In genomic region chr10:82863106-82863680, GRCm38 (mm10) we compare ENCODE assay signal across 10 mouse cellular contexts. TPM values are rescaled to one million over a fixed set of nuclear protein-coding genes. Genes with fewer than 3 reads are reported as not detected.
DNase-seq lines count a peak whose midpoint lies in the region; ATAC-seq and TF ChIP-seq lines count a peak whose summit lies in the region.
"Had no signal": no experiment of that assay in that cellular context is flagged by ENCODE, and none has a peak within 500 bp of the region (broad histone marks: within the 10 kb centered on the region; RNA-seq: fewer than 3 reads in every experiment).

No protein-coding gene starts in this region.

- no peaks in the 10 kb centered on the region for H3K27me3 ChIP-seq in lung, embryonic 15.5 days
- no peaks in the 10 kb centered on the region for H3K27me3 ChIP-seq in embryonic facial prominence, embryonic 12.5 days
- H3K27me3 ChIP-seq in midbrain, embryonic 15.5 days (replicated peaks) = no peaks in the 10 kb centered on the region
- H3K27me3 ChIP-seq in intestine, embryonic 16.5 days (replicated peaks; ENCODE audit: control insufficient read depth, insufficient read depth, low read length) = no peaks in the 10 kb centered on the region
- H3K27me3 ChIP-seq: CH12.LX had no signal

- 0 out of 2 replicates have a peak overlapping the region, but pooled peaks have one; percentile 10 for H3K9ac ChIP-seq in lung, embryonic 15.5 days
- H3K9ac ChIP-seq in embryonic facial prominence, embryonic 12.5 days = no peak overlapping the region
- no peak overlapping the region for H3K9ac ChIP-seq in midbrain, embryonic 15.5 days
- H3K9ac ChIP-seq in intestine, embryonic 16.5 days (ENCODE audit: low read depth, low read length) = no peak overlapping the region; the same call in 1 of the 2 replicates

- H3K4me1 ChIP-seq in lung, embryonic 15.5 days = peaks cover 41% of the 10 kb centered on the region
- peaks cover 5% of the 10 kb centered on the region; the same call in 1 of the 2 replicates for H3K4me1 ChIP-seq in lung, adult 2 months (ENCODE audit: control insufficient read depth, insufficient read depth, low read length)
- H3K4me1 ChIP-seq in embryonic facial prominence, embryonic 12.5 days = peaks cover 38% of the 10 kb centered on the region
- peaks cover 39% of the 10 kb centered on the region for H3K4me1 ChIP-seq in midbrain, embryonic 15.5 days
- H3K4me1 ChIP-seq in intestine, embryonic 16.5 days (ENCODE audit: control insufficient read depth, insufficient read depth, low read length) = peaks cover 16% of the 10 kb centered on the region

- 57% methylated on average over 5 of the region's 5 CpGs for WGBS in lung, embryonic 15.5 days
- WGBS in lung, adult 2 months = 67% methylated on average over 5 of the region's 5 CpGs
- 79% methylated on average over 5 of the region's 5 CpGs for WGBS in embryonic facial prominence, embryonic 12.5 days
- 66% methylated on average over 5 of the region's 5 CpGs for WGBS in midbrain, embryonic 15.5 days
- 78% methylated on average over 5 of the region's 5 CpGs for WGBS in intestine, embryonic 16.5 days

- H3K36me3 ChIP-seq in lung, embryonic 15.5 days = peaks cover 24% of the 10 kb centered on the region
- H3K36me3 ChIP-seq in embryonic facial prominence, embryonic 12.5 days = peaks cover 27% of the 10 kb centered on the region; the same call in 1 of the 2 replicates
- H3K36me3 ChIP-seq in midbrain, embryonic 15.5 days (replicated peaks) = no peaks in the 10 kb centered on the region
- H3K36me3 ChIP-seq in intestine, embryonic 16.5 days (ENCODE audit: control insufficient read depth, insufficient read depth, low read length) = peaks cover 7% of the 10 kb centered on the region; the same call in 1 of the 2 replicates

- TF ChIP-seq CTCF in lung, adult 2 months (IDR thresholded peaks at IDR 0.05; ENCODE audit: insufficient read depth, low read length) = no peak

- H3K27ac ChIP-seq in lung, embryonic 15.5 days = no peak overlapping the region; the same call in 1 of the 2 replicates
- H3K27ac ChIP-seq in embryonic facial prominence, embryonic 12.5 days = peak overlapping the region; percentile 24; the same call in 1 of the 2 replicates
- no peak overlapping the region for H3K27ac ChIP-seq in midbrain, embryonic 15.5 days
- no peak overlapping the region for H3K27ac ChIP-seq in intestine, embryonic 16.5 days (ENCODE audit: low read length)
- H3K27ac ChIP-seq: macrophage had no signal

- no peak for ATAC-seq in lung, embryonic 15.5 days (ENCODE audit: borderline replicate concordance, extremely low read depth, low FRiP score, low TSS enrichment)
- no peak for ATAC-seq in embryonic facial prominence, embryonic 12.5 days (ENCODE audit: insufficient number of reproducible peaks, insufficient read depth, low FRiP score, low TSS enrichment)
- ATAC-seq in midbrain, embryonic 15.5 days (replicated peaks) = no peak
- ATAC-seq in intestine, embryonic 16.5 days = no peak

- TF ChIP-seq POLR2A in lung, adult 2 months (IDR thresholded peaks at IDR 0.05; ENCODE audit: borderline replicate concordance, extremely low read depth, low read depth, low read length) = no peak

- no peak overlapping the region for H3K4me3 ChIP-seq in lung, embryonic 15.5 days
- no peak overlapping the region for H3K4me3 ChIP-seq in lung, adult 2 months (replicated peaks; ENCODE audit: extremely low read depth, low read depth, low read length)
- H3K4me3 ChIP-seq in embryonic facial prominence, embryonic 12.5 days = no peak overlapping the region
- H3K4me3 ChIP-seq in midbrain, embryonic 15.5 days = no peak overlapping the region
- no peak overlapping the region for H3K4me3 ChIP-seq in intestine, embryonic 16.5 days (ENCODE audit: low read length)

- H3K9me3 ChIP-seq in lung, embryonic 15.5 days = no peaks in the 10 kb centered on the region
- H3K9me3 ChIP-seq in embryonic facial prominence, embryonic 12.5 days = no peaks in the 10 kb centered on the region
- no peaks in the 10 kb centered on the region for H3K9me3 ChIP-seq in midbrain, embryonic 15.5 days
- H3K9me3 ChIP-seq in intestine, embryonic 16.5 days (ENCODE audit: control insufficient read depth, low read length) = no peaks in the 10 kb centered on the region

- H3K4me2 ChIP-seq in lung, embryonic 15.5 days = no peak overlapping the region
- no peak overlapping the region for H3K4me2 ChIP-seq in embryonic facial prominence, embryonic 12.5 days (replicated peaks)
- H3K4me2 ChIP-seq in midbrain, embryonic 15.5 days = peak overlapping the region; percentile 18; the same call in 1 of the 2 replicates
- H3K4me2 ChIP-seq in intestine, embryonic 16.5 days (ENCODE audit: low read depth, low read length) = no peak overlapping the region

- DNase-seq in cerebellum, postnatal 14 days = peak; percentile 20 to 24
- DNase-seq in cerebellum, adult 11 months = no peak
- DNase-seq in lung, adult 2 months = no peak
- DNase-seq in gastrocnemius, adult 8-10 months (ENCODE audit: low spot score in 2 of 2) = no peak

RNA-seq across cellular contexts. Expression of gene Eid3, which starts 3.2 kb away (rescaled TPM):
- polyA plus RNA-seq in lung, embryonic 15.5 days (2015; fragmentation: Nextera tagmentation; extraction: Ambion mirVana) = 0.24 and 0.56 TPM in 2 replicates
- 0.28 and 0.37 TPM in 2 replicates for polyA plus RNA-seq in lung, adult 2 months (2012; rRNA removed)
- 0.34 and 0.56 TPM in 2 replicates for polyA plus RNA-seq in embryonic facial prominence, embryonic 12.5 days (2016; fragmentation: Nextera tagmentation; extraction: Ambion mirVana)
- polyA plus RNA-seq in midbrain, embryonic 15.5 days (2015; fragmentation: Nextera tagmentation; extraction: Ambion mirVana) = 0.43 and 0.74 TPM in 2 replicates
- 1 to 10 TPM in 2 of 4 experiments, under 1 TPM in 2; 0.63 to 1.1 (median 1.0) TPM for total RNA-seq in gastrocnemius, adult 8-10 months (2022)
- polyA plus RNA-seq in intestine, embryonic 16.5 days (2015; fragmentation: Nextera tagmentation; extraction: Ambion mirVana) = 0.20 and 0.23 TPM in 2 replicates

RNA-seq across cellular contexts. Expression of gene Txnrd1, which starts 29.4 kb away (rescaled TPM):
- polyA plus RNA-seq in lung, embryonic 15.5 days (2015; fragmentation: Nextera tagmentation; extraction: Ambion mirVana) = 118 and 123 TPM in 2 replicates
- 25.5 and 35.6 TPM in 2 replicates for polyA plus RNA-seq in lung, adult 2 months (2012; rRNA removed)
- polyA plus RNA-seq in embryonic facial prominence, embryonic 12.5 days (2016; fragmentation: Nextera tagmentation; extraction: Ambion mirVana) = 143 and 148 TPM in 2 replicates
- polyA plus RNA-seq in midbrain, embryonic 15.5 days (2015; fragmentation: Nextera tagmentation; extraction: Ambion mirVana) = 113 and 120 TPM in 2 replicates
- total RNA-seq in gastrocnemius, adult 8-10 months (2022) = 10 to 100 TPM; 56.7 to 79.1 (median 63.5) TPM
- polyA plus RNA-seq in intestine, embryonic 16.5 days (2015; fragmentation: Nextera tagmentation; extraction: Ambion mirVana) = 107 and 108 TPM in 2 replicates

Comparison
In these comparisons a context has a peak if more than half of its experiments do, and no peak if none do; other contexts are left out.
1. DNase-seq: peak in cerebellum, postnatal 14 days (2 of 2); none in cerebellum, adult 11 months (single experiment), lung, adult 2 months (single experiment) and gastrocnemius, adult 8-10 months (0 of 2).